Mouse (Mus musculus): ENCODE data around the gene Trmt1. TPM values are rescaled to one million over a fixed set of nuclear protein-coding genes. Genes with fewer than 3 reads are reported as not detected.

Trmt1 gene
- total and polyA plus RNA-seq, 3 experiments, result 77.0 to 160 (median 157) TPM

DNA sequence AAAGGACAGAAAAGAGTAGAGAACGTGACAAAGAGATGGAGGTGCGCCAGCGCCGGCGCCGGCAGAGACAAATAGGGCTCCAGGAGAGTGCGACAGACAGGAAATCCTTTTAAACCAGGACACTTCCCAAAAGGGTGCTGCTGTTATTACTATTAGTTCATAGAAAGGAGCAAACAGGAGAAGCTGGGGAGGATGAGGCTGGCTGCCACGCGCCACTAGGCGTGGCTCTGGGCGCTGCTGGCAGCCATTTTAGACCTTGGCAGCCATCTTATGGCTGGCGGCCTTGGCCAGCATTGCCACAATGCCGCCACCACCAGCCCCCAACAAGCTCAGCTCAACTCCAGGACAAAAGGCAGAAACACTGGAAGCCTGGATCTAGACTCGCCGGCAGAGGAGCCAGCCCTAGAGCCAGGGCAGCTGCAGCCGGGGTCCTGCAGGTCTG lies 43.8 kb downstream of the Trmt1 start:
- TF ChIP-seq NRF1 (IDR thresholded peaks at IDR 0.05; ENCODE audit: low read depth, low read length), result peak; percentile 43; the same call in 1 of the 2 replicates
- no peak for TF ChIP-seq BHLHE40 (IDR thresholded peaks at IDR 0.05; ENCODE audit: low read depth, low read length)
- Histone ChIP-seq H3K27me3 (replicated peaks) (peaks cover 55% of the 10 kb centered on the region), H3K4me1 (ENCODE audit: control insufficient read depth in 1 of 2, insufficient read depth in 2 of 2) (peaks cover 0 to 7% of the 10 kb centered on the region in 2 experiments; a peak in 3 of 4 replicates), H3K79me2 (replicated peaks; ENCODE audit: control insufficient read depth, extremely low read depth, insufficient read depth, poor library complexity, severe bottlenecking) (no peaks in the 10 kb centered on the region), H3K27ac (ENCODE audit: insufficient read depth, low read depth) (no peak overlapping the region), H3K9me3 (replicated peaks; ENCODE audit: low read length) (no peaks in the 10 kb centered on the region), H3K9ac (ENCODE audit: insufficient read depth, low read depth) (no peak overlapping the region), H3K36me3 (replicated peaks in 1 of 2; ENCODE audit: control insufficient read depth in 1 of 2, insufficient read depth in 1 of 2, low read length in 1 of 2) (no peaks in the 10 kb centered on the region), H3K4me3 (replicated peaks in 1 of 3; ENCODE audit: low read depth in 2 of 3, low read length in 2 of 3, poor library complexity in 1 of 3) (no peak overlapping the region), H3K4me2 (ENCODE audit: insufficient read depth, low read depth, poor library complexity, severe bottlenecking) (no peak overlapping the region)
- DNase-seq (ENCODE audit: extremely low read depth), result no peak
- dilution Hi-C loops (cut with MboI; ENCODE audit: extremely low pct_ligation_motif_present, extremely low pct_unique_long_range_greater_than_20kb, low sequenced_read_pairs) (no loop called here), in situ Hi-C loops (cut with MboI; ENCODE audit: low pct_ligation_motif_present, low pct_unique_long_range_greater_than_20kb, low sequenced_read_pairs) (no loop called here)

DNA sequence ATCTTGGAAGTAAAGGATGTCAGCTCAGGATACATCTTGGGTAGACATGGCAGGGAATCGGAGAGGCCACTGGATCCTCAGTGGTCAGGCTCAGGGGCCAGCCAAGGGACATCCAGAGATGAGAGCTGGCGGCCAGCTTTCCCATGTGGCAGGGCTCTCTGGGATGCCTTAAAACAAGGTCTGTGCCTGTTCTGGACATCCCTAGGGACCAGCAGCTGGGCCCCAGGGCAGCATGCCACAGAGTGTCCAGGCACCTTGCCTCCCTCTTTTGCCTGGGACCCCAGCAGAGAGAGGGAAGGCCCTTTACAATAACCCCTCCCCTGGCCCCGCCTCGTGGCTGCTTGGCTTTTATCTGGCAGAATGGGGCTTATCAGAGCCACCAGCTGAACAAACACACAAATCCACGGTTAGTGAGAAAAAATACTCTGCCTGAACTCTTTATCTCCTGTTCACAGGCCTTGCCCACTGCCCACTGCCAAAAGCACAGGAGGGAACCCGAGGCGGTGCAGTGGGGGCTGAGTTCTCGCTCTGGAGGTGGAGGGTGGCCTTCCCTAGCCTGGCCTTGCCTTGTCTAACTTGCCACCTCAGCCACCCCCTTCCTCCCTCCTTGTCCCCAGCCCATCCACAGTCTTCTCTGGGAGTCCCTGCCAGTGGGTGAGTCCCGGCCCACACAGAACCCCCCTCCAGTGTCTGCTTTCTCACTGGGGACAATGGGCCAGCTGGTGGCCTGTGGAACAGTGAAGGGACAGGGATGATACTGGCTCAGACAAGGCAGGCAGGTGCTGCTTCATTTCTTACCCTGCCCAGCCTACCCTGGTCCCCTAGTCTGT lies 44.6 kb downstream of the Trmt1 start:
- peaks cover 60% of the 10 kb centered on the region for H3K27me3 ChIP-seq (replicated peaks)
- H3K36me3 ChIP-seq (replicated peaks in 1 of 2; ENCODE audit: control insufficient read depth in 1 of 2, insufficient read depth in 1 of 2, low read length in 1 of 2), result no peaks in the 10 kb centered on the region
- dilution Hi-C loops (cut with MboI; ENCODE audit: extremely low pct_ligation_motif_present, extremely low pct_unique_long_range_greater_than_20kb, low sequenced_read_pairs), result no loop called here
- no peak overlapping the region for H3K4me2 ChIP-seq (ENCODE audit: insufficient read depth, low read depth, poor library complexity, severe bottlenecking)
- peaks cover 0 to 7% of the 10 kb centered on the region in 2 experiments; a peak in 3 of 4 replicates for H3K4me1 ChIP-seq (ENCODE audit: control insufficient read depth in 1 of 2, insufficient read depth in 2 of 2)
- no peak for DNase-seq (ENCODE audit: extremely low read depth)
- H3K4me3 ChIP-seq (replicated peaks in 1 of 3; ENCODE audit: low read depth in 2 of 3, low read length in 2 of 3, poor library complexity in 1 of 3), result no peak overlapping the region
- no peak overlapping the region for H3K9ac ChIP-seq (ENCODE audit: insufficient read depth, low read depth)
- in situ Hi-C loops (cut with MboI; ENCODE audit: low pct_ligation_motif_present, low pct_unique_long_range_greater_than_20kb, low sequenced_read_pairs), result no loop called here
- no peaks in the 10 kb centered on the region for H3K79me2 ChIP-seq (replicated peaks; ENCODE audit: control insufficient read depth, extremely low read depth, insufficient read depth, poor library complexity, severe bottlenecking)
- no peak overlapping the region for H3K27ac ChIP-seq (ENCODE audit: insufficient read depth, low read depth)
- TF ChIP-seq PAX5 (IDR thresholded peaks at IDR 0.05; ENCODE audit: low read length) (no peak), ZC3H11A (IDR thresholded peaks at IDR 0.05; ENCODE audit: low read depth, low read length) (no peak), ZKSCAN1 (IDR thresholded peaks at IDR 0.05; ENCODE audit: borderline replicate concordance, low read depth, low read length) (no peak), RAD21 (IDR thresholded peaks at IDR 0.05; ENCODE audit: low read depth, low read length) (no peak), MAZ (IDR thresholded peaks at IDR 0.05; ENCODE audit: low read depth, low read length) (no peak), ZNF384 (IDR thresholded peaks at IDR 0.05; ENCODE audit: low read depth, low read length) (no peak), MEF2A (IDR thresholded peaks at IDR 0.05; ENCODE audit: borderline replicate concordance, low read depth, low read length) (no peak), ZMIZ1 (IDR thresholded peaks at IDR 0.05; ENCODE audit: low read depth, low read length) (no peak), MXI1 (IDR thresholded peaks at IDR 0.05; ENCODE audit: low read depth, low read length) (no peak), JUND (conservative IDR thresholded peaks at IDR 0.05; ENCODE audit: low read depth, low read length) (no peak), ETS1 (conservative IDR thresholded peaks at IDR 0.05; ENCODE audit: low read depth, low read length) (no peak), SIN3A (IDR thresholded peaks at IDR 0.05; ENCODE audit: low read length) (no peak), NELFE (IDR thresholded peaks at IDR 0.05; ENCODE audit: low read depth, low read length) (no peak), CHD2 (IDR thresholded peaks at IDR 0.05; ENCODE audit: low read length) (no peak), IRF4 (IDR thresholded peaks at IDR 0.05; ENCODE audit: low read depth, low read length) (no peak)
- H3K9me3 ChIP-seq (replicated peaks; ENCODE audit: low read length), result no peaks in the 10 kb centered on the region
